Mouse (Mus musculus) regulatory T cell (primary cell): ENCODE data around the gene Cemip2.

Source experiments
- in situ Hi-C: fragments of 300-600 bp; cut with MboI, MseI; formaldehyde crosslinking; loops from one replicate; pipeline ENCODE4 v1.15.1; 2025; ENCODE audit warnings: high pct_unique_total_duplicates

Cemip2 gene

DNA sequence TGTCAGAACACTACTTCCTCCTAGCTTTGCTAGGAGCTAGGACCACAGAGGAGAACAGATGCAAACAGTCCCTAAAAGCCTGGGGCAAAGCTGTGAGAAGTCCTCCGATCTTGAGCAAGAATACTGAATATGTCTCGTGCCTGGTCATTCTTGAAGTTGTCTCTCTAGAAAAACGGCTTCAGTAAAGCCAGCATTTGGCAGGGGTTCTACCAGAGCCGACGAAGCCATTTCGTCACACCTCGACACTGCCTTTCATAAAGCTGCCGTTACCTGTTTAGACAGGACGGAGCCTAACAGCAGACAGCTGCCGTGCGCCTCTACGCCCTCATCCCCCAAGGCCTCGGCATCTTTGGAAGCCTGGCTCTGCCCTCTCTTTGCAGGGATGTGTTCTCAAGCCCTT lies 35.4 kb downstream of the Cemip2 start:
- in situ Hi-C loops = no loop called here

- in situ Hi-C loops = no loop called here
These were observed 36.4 kb downstream of the Cemip2 start for GRCm38 (mm10) chr19:21814433-21815020.

GRCm38 (mm10) chr19:21816260-21816659 lies 38.1 kb downstream of the Cemip2 start:
- in situ Hi-C loops = no loop called here

DNA sequence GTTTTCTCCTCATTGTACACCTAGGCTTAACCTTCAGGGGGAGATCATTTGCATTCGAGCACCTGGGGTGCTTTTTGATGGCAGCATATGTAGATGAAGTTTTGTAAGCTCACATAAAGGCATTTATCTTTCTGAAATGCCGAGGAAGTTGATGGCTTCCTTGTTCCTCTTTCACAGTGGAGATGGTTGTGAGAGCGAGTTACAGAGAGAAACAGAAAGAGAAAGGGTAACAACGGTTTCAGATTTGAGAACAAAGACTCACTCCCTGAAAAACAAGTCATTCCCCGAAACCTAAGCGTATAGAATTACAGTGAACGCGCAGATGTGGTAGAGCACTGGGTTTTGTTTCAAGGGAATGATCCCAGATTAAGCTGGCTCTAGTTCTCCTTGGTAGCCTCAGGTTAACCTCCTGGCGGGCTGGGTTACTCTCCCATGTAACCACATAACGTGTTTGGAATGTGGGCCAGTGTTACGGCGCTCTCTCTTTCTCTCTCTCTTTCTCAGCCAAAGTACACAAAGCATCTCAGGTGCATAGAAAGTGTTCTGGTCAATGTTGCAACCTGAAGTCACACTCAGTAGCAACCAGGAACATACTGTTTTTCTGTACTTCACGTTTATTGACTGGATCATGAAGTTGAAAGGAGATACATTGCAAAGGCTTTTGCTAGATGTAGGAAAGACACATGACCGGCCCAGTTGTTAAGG lies 40.0 kb downstream of the Cemip2 start:
- in situ Hi-C loops = no loop called here

- in situ Hi-C loops = no loop called here
These were observed 41.4 kb downstream of the Cemip2 start for GRCm38 (mm10) chr19:21819585-21819984.

DNA sequence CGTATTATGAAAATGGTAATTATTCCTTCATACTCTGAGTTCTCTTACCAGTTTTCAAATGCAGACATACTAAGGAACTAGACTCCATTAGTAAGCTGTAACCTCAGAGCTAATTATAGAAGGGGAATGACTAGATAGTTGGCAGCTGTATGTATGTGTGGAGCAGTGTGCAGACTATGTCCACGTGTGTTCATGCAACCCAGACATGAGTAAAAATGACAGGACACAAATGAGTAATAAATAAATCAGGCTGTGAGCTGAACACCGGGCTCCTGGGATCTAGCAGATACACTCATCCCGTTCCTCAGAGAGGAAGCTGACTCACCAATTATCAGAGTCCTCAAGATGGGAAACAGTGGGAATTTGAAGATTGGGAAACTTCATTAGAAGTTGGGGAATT lies 42.0 kb downstream of the Cemip2 start:
- in situ Hi-C loops = no loop called here

- in situ Hi-C loops = no loop called here
These were observed 43.7 kb downstream of the Cemip2 start for GRCm38 (mm10) chr19:21821877-21822276.

GRCm38 (mm10) chr19:21824146-21824545 lies 46.0 kb downstream of the Cemip2 start:
- in situ Hi-C loops = no loop called here

DNA sequence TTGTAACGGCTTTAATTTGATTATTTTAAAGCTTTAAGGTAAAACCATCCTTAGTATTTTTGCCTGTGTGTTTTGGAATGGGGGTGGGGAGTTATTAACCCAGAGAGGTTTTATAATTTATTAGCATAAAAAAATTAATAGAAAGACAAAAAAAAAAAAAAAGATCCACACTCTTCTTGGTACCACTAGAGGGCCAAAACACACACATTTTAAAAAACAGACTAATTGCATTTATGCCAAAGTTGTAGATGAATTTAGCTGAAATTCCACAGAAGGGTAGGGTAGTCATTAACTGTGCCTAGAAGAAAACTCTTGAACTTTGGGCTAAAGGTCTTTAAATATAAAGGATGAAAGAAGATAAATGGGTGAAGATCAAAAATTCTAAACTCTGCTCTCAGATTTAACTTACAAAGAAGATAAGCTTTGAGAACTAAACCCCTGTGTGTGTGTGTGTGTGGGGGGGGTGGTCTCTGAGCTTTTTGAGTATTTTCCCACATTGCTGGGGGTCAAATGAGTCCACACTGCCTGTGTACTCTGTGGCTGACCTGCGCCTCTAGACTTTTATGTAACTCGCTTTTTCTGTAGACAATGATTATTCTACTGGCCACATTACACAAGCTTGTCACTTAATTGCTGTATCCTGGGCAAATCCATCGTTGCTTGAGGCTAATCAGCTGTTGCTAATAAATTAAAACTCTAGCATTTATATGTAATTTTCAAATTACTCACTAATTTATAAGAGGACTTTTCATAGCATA lies 47.2 kb downstream of the Cemip2 start:
- in situ Hi-C loops = no loop called here

- in situ Hi-C loops = loop anchor here (10.0 kb wide), 1 partner anchor 281 kb away; no protein-coding TSS in a partner anchor
These were observed 55.4 kb downstream of the Cemip2 start for GRCm38 (mm10) chr19:21833416-21833992.

GRCm38 (mm10) chr19:21834952-21835351 lies 56.8 kb downstream of the Cemip2 start:
- in situ Hi-C loops = loop anchor here (10.0 kb wide), 1 partner anchor 280 kb away; no protein-coding TSS in a partner anchor

GRCm38 (mm10) chr19:21850721-21851120 lies 72.6 kb downstream of the Cemip2 start:
- in situ Hi-C loops = no loop called here

DNA sequence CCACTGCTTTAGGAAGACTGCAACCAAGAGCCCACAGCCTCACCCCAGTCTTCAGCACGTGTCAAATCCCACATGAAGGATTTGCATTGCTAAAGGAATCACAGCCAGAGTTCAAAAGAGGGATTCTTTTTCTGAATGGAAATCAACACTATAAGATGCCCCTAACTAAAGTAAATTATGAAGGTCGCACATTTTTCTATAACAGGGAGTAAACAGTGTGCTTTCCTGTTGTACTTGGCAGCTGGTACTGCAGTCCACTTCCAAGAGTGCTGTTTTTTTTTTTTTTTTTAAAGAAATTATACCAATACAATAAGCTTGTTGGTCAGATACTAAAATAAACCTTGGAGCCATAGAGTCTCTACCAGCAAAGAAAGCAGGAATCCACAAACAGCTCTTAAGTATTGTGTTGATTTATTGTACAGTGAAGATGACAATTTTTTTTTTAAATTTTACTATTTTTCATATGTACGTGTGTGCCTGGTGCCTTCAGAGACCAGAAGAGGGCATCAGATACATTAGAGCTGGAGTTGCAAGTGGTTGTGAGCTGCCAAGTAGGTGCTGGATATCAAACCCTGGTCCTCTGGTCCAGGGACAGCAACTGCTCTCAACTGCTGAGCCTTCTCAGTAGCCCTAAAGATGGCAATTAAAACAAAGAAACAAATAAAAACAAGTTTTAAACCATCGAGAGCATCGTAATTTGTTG lies 76.5 kb downstream of the Cemip2 start:
- in situ Hi-C loops = no loop called here

DNA sequence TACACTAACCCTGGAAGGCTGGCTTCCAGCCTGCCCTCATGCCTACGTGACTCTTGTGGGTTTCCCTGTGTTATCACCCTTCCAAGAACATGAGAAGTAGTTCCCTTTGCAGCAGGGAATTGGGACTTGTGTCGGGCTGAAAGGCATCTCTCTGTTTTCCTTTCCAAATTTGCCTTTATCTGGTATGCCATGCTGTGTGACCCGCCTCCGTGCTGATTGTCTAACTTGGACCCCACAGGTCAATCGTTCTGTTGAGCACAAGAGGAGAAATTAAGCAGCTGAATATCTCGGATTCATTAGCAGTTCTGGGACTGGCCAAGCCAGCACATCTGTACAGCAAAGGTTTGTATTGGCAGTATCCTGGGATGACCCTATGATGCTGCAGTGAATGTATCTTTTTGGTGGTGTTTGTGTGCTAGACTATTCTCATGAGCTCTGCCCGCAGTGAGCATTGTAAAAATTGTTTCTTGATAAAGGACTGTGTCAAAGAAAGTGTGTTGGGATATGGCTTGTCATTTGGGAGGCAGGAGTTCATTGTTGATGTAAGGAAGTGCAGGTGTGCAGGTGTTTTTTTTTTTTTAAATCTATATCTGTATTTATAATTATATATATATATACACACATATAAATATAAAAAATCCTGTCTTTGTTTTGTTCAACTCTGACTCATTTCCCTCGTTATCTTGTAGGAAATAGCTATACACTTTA lies 77.4 kb downstream of the Cemip2 start:
- in situ Hi-C loops = no loop called here

DNA sequence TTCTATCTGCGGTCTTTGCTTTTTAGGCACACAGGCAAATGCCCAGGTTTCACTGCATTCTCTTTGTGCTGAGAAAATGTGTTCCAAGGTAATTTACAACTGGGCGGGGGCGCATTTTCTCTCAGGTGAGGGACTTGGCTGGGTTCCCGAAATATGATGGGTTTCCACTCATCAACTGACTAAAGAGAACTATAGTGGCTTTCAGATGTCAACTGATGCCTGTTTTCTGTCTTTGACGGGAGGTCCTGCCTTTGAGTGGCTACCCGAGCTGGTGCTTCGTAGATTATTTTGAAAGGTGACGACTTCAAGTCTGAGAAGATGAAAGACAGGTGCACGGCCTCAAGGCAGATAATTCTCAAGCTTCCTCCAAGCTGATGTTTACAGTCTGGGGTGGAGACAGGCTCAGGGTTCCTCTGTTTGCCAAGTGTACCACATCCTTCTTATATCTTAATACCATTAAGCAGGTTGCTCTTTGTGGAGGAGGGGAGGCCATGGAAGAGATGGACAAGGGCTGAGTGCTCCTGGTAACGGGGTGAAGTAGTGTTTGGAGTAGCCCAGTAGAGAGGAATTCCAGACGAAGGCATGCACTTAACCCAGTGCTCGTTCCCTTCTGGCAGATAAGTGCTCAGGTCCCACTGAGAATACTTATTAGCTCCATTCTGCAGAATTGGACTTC lies 80.8 kb downstream of the Cemip2 start:
- in situ Hi-C loops = no loop called here

GRCm38 (mm10) chr19:21860132-21860531 lies 82.0 kb downstream of the Cemip2 start:
- in situ Hi-C loops = loop anchor here (5.0 kb wide), 1 partner anchor 57 kb away; no protein-coding TSS in a partner anchor

- in situ Hi-C loops = loop anchor here (5.0 kb wide), 1 partner anchor 56 kb away; no protein-coding TSS in a partner anchor
These were observed 82.8 kb downstream of the Cemip2 start for GRCm38 (mm10) chr19:21860894-21861293.

DNA sequence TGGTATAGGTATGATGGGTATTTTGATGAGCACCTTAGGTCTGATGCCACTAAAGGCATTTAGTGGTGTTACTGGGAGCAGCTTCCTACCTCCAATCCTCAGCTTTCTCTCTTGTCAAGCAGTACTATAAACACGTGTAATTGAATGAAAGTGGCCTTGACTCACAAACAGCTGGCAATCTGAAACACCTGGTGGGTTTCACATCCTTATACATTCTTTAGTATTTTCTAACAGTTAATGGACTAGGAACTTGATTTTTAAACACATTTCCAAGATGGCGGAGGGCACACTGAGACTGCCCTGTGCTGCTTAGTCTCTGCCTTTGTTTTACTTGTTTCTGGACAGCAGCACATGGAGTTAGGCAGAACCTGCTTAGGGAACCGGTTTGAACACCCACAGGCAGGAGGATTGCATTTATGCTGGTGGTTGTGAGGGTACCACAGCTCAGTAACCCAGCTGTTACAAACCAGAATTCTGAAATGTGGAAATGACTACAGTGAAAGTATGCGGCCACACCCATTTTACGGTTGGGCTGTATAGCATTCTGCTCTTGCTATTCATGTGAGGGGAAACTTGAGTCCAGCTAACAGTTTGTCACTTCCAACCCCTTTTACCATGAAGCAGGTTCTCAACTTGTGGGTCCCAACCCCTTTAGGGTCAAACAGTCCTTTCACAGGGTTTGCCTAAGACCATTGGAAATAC lies 84.3 kb downstream of the Cemip2 start:
- in situ Hi-C loops = loop anchor here (5.0 kb wide), 1 partner anchor 55 kb away; no protein-coding TSS in a partner anchor
